8 mouse cellular contexts compared by ENCODE assay signal in the genomic region with DNA sequence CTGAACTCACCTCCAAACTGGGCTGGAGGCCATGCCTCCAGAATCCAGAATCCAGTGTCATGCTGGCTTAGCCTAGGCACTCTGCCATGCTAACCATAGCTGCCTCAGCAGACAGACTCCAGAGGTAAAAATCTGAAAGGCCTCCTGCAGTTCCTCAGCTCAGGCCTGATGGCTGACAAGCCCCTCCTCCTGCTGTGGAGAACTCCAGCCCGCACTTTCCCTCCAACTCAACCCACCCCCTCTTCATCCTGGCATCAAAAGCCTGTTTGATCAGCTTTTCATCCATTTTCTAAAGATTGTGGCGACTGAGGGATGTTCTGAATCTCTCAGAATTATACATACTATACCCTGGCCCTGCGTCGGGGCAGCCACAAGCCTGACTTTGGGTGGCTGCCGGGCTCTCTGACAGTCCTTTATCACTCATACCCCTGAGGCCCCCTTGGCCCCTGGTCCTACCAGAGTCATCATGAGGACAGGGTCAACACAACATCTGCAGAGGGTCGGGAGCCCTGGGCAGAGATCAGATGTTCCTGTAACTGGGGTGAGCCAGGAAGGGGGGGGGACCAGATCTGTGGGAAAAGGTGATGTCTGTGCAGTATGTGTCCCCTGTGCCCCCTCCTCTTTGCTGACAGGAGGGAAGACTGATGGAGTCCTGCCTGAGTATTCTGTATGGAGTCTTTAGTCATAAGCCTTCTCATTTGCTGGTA. TPM values are rescaled to one million over a fixed set of nuclear protein-coding genes. Genes with fewer than 3 reads are reported as not detected.
A peak's percentile ranks its signal among the peaks of the same experiment; 100 is the strongest.
DNase-seq lines count a peak whose midpoint lies in the region; ATAC-seq lines count a peak whose summit lies in the region.

No protein-coding gene starts in this region.

- no peak for DNase-seq in heart, postnatal 14 days
- DNase-seq in MN1 (ENCODE audit: low spot score) = peak; percentile 69
- peak; percentile 48 for DNase-seq in hindbrain, embryonic 10.5 days (ENCODE audit: low spot score)
- no peak for DNase-seq in cerebellum, adult 9-10 months
- no peak for DNase-seq in heart, adult 18-20 months

- peaks cover 8% of the 10 kb centered on the region for H3K9me3 ChIP-seq in heart, embryonic 13.5 days
- peaks cover 7% of the 10 kb centered on the region; the same call in 1 of the 2 replicates for H3K9me3 ChIP-seq in hindbrain, embryonic 10.5 days
- peaks cover 4% of the 10 kb centered on the region; the same call in 1 of the 2 replicates for H3K9me3 ChIP-seq in midbrain, embryonic 12.5 days

- H3K4me3 ChIP-seq in heart, embryonic 13.5 days = no peak overlapping the region
- H3K4me3 ChIP-seq in hindbrain, embryonic 10.5 days = peak overlapping the region; percentile 16; the same call in 1 of the 2 replicates
- no peak overlapping the region for H3K4me3 ChIP-seq in midbrain, embryonic 12.5 days

- peaks cover 13% of the 10 kb centered on the region; the same call in 1 of the 2 replicates for H3K27me3 ChIP-seq in heart, embryonic 13.5 days (replicated peaks)
- H3K27me3 ChIP-seq in hindbrain, embryonic 10.5 days (ENCODE audit: insufficient read depth, poor library complexity, severe bottlenecking) = peaks cover 40% of the 10 kb centered on the region
- H3K27me3 ChIP-seq in midbrain, embryonic 12.5 days = peaks cover 28% of the 10 kb centered on the region

- 11% methylated on average over 6 of the region's 6 CpGs for WGBS in heart, embryonic 13.5 days
- 4% methylated on average over 6 of the region's 6 CpGs for WGBS in hindbrain, embryonic 10.5 days
- WGBS in midbrain, embryonic 12.5 days = 2% methylated on average over 6 of the region's 6 CpGs

- no peak for ATAC-seq in heart, embryonic 13.5 days (ENCODE audit: extremely low read depth, insufficient number of reproducible peaks, low FRiP score, low TSS enrichment)
- peak; percentile 61 for ATAC-seq in midbrain, embryonic 12.5 days (ENCODE audit: low FRiP score, low read depth)
- ATAC-seq in cerebellum, adult (ENCODE audit: insufficient number of reproducible peaks, low FRiP score, low TSS enrichment) = no peak

- H3K4me2 ChIP-seq in heart, embryonic 13.5 days = peak overlapping the region; percentile 33
- H3K4me2 ChIP-seq in midbrain, embryonic 12.5 days (replicated peaks) = peak overlapping the region; percentile 42

- H3K9ac ChIP-seq in heart, embryonic 13.5 days = peak overlapping the region; percentile 28
- H3K9ac ChIP-seq in midbrain, embryonic 12.5 days (replicated peaks) = 0 out of 2 replicates have a peak overlapping the region, but pooled peaks have one; percentile 2

- peak overlapping the region; percentile 28 for H3K27ac ChIP-seq in heart, embryonic 13.5 days (replicated peaks)
- H3K27ac ChIP-seq in hindbrain, embryonic 10.5 days = peak overlapping the region; percentile 54
- peak overlapping the region; percentile 43 for H3K27ac ChIP-seq in midbrain, embryonic 12.5 days (replicated peaks)

- H3K4me1 ChIP-seq in heart, embryonic 13.5 days = peaks cover 40% of the 10 kb centered on the region
- peaks cover 36% of the 10 kb centered on the region for H3K4me1 ChIP-seq in hindbrain, embryonic 10.5 days (replicated peaks)
- H3K4me1 ChIP-seq in midbrain, embryonic 12.5 days = peaks cover 37% of the 10 kb centered on the region

- no peaks in the 10 kb centered on the region for H3K36me3 ChIP-seq in heart, embryonic 13.5 days
- H3K36me3 ChIP-seq in hindbrain, embryonic 10.5 days = no peaks in the 10 kb centered on the region
- H3K36me3 ChIP-seq in midbrain, embryonic 12.5 days = no peaks in the 10 kb centered on the region

- intact Hi-C loops in heart, postnatal 14 days (cut with DNase I) = no loop called here

RNA-seq across cellular contexts. Expression of gene Nfam1, which starts 9.7 kb away (rescaled TPM):
- 2.0 and 2.1 TPM in 2 replicates for polyA plus RNA-seq in heart, embryonic 13.5 days (2015; fragmentation: Nextera tagmentation; extraction: Ambion mirVana)
- total RNA-seq in heart, postnatal 14 days (2021) = 1 to 10 TPM; 2.2 to 2.4 TPM
- polyA plus RNA-seq in hindbrain, embryonic 10.5 days (2016; fragmentation: Nextera tagmentation; extraction: Ambion mirVana) = 2.8 and 3.6 TPM in 2 replicates
- 3.3 and 4.2 TPM in 2 replicates for polyA plus RNA-seq in midbrain, embryonic 12.5 days (2016; fragmentation: Nextera tagmentation; extraction: Ambion mirVana)
- 1 to 10 TPM; 1.5 to 2.0 TPM for total RNA-seq in heart, adult 18-20 months (2021)

RNA-seq across cellular contexts. Expression of gene Serhl, which starts 46.5 kb away (rescaled TPM):
- 61.0 and 62.8 TPM in 2 replicates for polyA plus RNA-seq in heart, embryonic 13.5 days (2015; fragmentation: Nextera tagmentation; extraction: Ambion mirVana)
- total RNA-seq in heart, postnatal 14 days (2021) = 10 to 100 TPM; 48.1 to 49.4 TPM
- polyA plus RNA-seq in hindbrain, embryonic 10.5 days (2016; fragmentation: Nextera tagmentation; extraction: Ambion mirVana) = 57.1 and 58.9 TPM in 2 replicates
- 42.6 and 43.0 TPM in 2 replicates for polyA plus RNA-seq in midbrain, embryonic 12.5 days (2016; fragmentation: Nextera tagmentation; extraction: Ambion mirVana)
- 10 to 100 TPM; 46.1 to 55.5 TPM for total RNA-seq in heart, adult 18-20 months (2021)

RNA-seq across cellular contexts. Expression of gene Tcf20, which starts 55.1 kb away (rescaled TPM):
- 4.6 and 4.8 TPM in 2 replicates for polyA plus RNA-seq in heart, embryonic 13.5 days (2015; fragmentation: Nextera tagmentation; extraction: Ambion mirVana)
- 10 to 100 TPM; 49.9 to 59.1 TPM for total RNA-seq in heart, postnatal 14 days (2021)
- 6.7 and 6.9 TPM in 2 replicates for polyA plus RNA-seq in hindbrain, embryonic 10.5 days (2016; fragmentation: Nextera tagmentation; extraction: Ambion mirVana)
- polyA plus RNA-seq in midbrain, embryonic 12.5 days (2016; fragmentation: Nextera tagmentation; extraction: Ambion mirVana) = 13.7 TPM in 2 replicates
- 10 to 100 TPM; 48.2 to 56.6 TPM for total RNA-seq in heart, adult 18-20 months (2021)

Comparison
In these comparisons a context has a peak if more than half of its experiments do, and no peak if none do; other contexts are left out.
1. DNase-seq: peak in MN1 (single experiment) and hindbrain, embryonic 10.5 days (single experiment); none in heart, postnatal 14 days (0 of 2), cerebellum, adult 9-10 months (single experiment) and heart, adult 18-20 months (0 of 2).
2. Peak in every context shown above with its lines, with median percentiles within 50 percentile points of each other: H3K27ac ChIP-seq.